Mouse (Mus musculus): ENCODE data around the gene Rnf8.

Rnf8 gene

DNA sequence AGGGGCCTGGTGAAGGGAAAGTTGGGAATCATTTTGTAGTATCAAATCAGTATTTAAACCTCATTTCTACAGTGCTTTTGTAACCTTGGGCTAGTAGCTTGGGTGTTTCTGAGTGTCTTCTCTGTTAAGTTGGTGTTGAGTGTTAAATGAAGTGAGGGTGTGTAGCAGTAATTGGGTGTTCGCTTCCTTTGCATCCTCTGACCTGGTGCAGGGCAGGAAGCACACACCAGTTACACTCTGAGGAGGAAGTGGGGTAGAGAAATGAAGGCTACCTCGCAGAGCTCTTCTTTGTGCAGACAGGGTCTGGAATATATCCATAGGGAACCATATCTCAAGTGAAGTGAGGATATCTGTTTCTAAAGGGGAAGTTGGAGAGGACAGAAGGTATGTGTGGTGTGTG is 66.3 kb downstream of the Rnf8 start:
- DNase-seq (ENCODE audit: low spot score in 2 of 2), result no peak

DNA sequence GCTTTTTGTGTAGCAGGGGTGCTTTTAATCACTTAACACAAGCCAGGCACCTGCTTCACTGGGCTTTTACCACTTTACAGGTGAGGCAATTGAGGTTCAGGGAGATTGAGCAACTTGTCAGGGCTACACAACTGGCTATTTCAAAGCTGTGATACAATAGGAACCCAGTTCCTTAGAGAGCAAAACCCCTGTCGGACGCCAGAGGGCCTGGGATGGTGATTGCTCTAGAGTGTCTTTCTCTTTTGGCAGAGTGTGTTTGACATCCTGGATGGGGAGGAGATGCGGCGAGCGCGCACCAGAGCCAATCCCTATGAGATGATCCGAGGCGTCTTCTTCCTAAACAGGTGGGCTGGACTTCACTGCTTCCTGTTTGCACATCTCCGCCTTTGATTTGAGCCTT is 67.1 kb downstream of the Rnf8 start:
- DNase-seq (ENCODE audit: low spot score in 2 of 2), result no peak

DNA sequence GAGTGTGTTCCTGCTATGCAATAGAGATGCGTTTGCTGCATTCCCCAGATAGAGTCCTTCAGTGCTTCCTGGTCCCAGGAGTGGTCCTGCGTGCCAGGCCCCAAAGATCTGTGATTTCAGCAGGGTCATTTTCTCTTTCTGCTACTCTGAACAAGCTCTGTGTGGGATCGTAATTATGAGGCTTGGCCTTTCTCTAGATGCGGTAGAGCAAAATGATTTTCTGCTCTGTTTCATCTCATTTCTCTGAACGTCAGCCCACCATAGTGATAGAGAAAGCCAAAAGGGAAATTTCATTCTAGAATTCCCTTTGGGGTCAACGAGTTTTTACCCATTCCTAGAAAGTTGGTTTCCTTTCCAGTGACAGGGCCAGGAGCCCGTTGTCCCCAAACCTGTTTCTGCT is 67.7 kb downstream of the Rnf8 start:
- DNase-seq (ENCODE audit: low spot score in 2 of 2), result no peak

DNA sequence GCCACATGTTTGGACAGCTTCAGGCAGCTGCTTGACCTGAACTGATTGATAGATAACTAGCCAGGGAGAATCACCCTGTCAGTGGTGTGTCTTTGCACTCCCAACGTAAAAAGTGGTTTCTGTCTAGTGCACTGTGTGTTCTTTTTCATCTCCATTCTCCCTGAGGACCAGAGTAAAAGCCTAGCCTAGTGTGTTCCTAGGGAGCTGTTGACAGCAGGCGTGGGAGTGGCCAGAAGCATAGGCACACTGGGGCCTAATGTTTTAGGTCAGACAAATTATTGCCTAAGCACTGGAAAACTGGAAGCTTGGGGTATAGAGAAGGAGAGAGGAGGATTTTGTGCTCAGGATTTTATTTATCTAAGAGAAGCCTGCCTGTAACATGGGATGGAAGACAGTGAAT is 68.5 kb downstream of the Rnf8 start:
- no peak for DNase-seq (ENCODE audit: low spot score in 2 of 2)

DNA sequence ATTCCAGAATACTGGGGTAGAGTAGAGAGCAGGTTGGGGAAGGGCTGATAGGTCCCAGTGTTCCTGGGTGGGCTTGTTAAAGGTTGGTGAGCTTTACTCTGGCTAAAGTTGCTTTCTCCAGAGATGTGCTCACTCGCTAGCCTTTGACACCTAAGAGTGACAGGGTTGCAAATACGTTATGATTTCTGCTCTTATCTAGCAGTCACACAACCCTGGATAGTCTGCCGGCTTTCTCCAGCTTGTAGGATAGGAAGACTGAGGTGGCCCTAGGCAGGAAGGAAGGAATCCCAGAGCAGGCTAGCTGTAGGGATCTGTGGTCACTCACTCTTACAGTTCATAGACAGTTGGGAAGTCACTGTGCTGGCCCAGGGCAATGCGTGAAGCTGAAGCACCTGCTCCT is 69.7 kb downstream of the Rnf8 start:
- no peak for DNase-seq (ENCODE audit: low spot score in 2 of 2)

DNA sequence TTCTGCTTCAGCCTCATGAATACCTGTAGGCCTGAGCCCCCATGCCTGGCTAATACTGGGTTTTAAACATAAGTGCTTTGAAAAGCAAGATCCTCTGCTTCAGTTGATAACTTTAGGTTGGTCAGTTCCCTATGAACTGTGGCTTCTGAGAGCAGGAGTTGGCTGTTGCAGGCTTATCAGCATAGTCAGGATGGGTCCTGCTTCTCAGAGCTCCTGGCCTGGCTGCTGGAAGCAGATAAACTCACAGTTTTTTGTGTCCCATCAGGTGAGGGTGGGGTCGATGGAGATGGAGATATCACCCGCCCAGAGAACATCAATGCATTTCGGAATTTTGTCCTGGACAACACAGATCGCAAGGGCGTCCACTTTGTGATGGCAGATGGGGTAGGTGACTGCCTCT is 72.2 kb downstream of the Rnf8 start:
- no peak for DNase-seq (ENCODE audit: low spot score in 2 of 2)

DNA sequence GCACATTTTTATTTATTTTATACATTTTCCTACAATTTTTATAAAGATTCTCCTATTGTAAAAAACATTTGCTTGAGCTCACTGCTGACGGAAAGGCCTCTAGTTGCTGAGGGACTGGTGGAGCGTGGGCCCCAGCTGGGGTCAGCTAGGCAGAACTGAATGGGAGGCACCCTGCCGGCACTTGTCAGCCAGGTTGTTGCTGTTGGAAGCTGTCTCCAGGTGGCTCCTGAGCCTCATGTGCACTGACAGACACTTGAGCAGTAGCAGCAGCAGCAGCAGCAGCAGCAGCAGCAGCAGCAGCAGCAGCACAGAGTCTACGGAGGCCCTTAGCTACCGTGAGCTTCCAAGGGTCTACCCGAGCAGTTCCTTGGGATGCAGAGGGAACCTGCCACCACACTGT is 72.8 kb downstream of the Rnf8 start:
- DNase-seq (ENCODE audit: low spot score in 2 of 2), result no peak

DNA sequence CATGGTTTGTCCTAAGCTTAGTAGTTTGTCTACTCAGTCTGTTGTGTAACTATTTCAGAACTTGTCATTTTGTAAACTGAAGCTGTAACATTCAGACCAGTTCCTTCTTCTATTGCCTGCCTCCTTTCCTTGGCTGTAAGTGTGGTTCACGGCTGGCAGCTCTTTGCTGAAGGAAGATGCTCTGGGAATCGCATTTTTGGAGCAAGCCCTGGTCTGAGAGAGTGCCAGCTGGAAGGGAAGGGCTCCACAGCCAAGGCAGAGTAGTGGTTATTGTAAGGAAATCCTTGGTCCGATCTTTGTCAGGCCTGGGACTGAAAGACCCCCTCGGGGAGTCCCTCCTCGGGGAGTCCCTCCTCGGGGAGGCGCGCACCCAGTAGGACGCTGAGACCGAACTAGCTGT is 74.0 kb downstream of the Rnf8 start:
- DNase-seq (ENCODE audit: low spot score in 2 of 2), result no peak

DNA sequence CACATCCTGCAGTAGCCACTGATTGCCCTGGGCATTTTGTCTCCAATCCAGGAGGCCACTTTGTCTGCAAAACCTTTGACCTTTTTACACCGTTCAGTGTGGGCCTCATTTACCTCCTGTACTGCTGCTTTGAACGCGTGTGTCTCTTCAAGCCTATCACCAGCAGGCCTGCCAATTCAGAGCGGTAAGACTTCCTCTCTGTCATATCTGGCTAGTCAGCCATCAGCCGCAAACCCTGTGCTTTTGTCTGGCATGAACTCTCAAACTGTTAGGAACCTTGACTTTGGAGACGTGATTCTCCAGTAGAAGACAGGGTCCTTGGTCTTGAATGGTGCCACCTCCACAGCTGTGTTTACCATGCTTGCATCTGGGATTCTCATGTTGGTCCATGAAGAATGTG is 75.7 kb downstream of the Rnf8 start:
- no peak for DNase-seq (ENCODE audit: low spot score in 2 of 2)

DNA sequence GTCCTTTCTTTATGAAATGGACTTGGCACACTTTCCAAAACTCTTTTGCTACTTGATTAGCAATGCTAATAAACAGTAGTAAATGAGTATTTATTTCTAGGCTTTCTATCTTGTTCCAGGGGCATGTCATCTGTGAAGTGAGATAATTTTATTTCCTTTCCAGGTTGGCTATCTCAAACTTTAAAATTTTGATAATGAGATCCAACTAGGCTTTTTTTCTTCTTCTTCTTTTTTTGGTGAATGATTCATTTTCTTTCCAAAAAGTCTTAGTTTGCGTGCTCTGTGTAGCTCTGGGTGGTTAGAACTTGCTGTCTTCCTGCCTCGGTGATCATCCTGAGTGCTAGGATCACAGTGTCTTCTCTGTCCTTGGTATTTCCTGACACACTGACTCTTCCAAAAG is 78.2 kb downstream of the Rnf8 start:
- DNase-seq (ENCODE audit: low spot score in 2 of 2), result no peak

DNA sequence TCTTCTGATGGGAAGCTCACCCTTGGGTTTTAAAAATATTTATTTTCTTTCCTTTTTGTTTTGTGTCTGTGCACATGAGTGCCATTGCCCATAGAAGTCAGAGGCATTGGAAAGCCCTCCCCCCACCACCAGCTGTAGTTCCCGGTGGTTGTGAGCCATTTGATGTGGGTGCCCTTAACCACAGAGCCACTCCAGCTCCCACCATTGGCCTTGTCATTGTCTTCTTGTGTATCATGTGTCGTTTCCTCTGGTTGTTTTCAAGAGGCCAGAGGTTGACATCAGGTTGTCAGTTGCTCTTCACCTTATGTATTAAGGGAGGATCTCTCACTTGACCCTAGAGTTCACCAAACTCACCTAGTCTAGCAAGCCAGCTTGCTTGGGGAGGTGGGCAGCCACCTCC is 79.0 kb downstream of the Rnf8 start:
- DNase-seq (ENCODE audit: low spot score in 2 of 2), result no peak

DNA sequence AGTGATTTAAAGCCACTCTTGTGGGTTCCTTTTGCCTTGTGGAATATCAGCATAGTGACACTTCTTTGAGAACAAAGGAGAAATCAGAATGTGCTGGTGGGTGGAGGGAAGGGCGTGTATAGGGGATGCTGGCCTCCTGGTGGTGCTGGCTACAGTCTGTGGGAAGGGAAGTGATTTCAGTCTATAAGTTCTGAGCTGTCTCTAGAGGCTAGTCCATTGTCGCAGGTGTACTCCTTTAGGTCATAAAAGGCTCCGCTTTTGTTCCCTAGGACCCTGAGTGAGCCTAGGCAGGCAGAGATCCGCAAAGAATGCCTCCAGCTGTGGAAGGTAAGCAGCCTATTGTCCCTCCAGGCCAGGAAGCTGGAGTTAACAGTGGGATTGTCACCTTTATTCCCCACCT is 79.9 kb downstream of the Rnf8 start:
- DNase-seq (ENCODE audit: low spot score in 2 of 2), result no peak
